Mouse (Mus musculus) colon, adult 2 months (tissue): ENCODE measurements around the gene Treh. TPM values are rescaled to one million over a fixed set of nuclear protein-coding genes. Genes with fewer than 3 reads are reported as not detected.

ENCODE experiments used
- polyA plus RNA-seq: library from polyadenylated mRNA; depleted of rRNA; stranded (reverse); fragments of >200 nt; gene quantifications from 2 replicates; pipeline ENCODE4 v1.2.3, GENCODE M21; 2012; rRNA removed

Gene Treh
- polyA plus RNA-seq: 0.19 and 0.20 TPM in 2 replicates

GRCm38 (mm10) chr9:44673005-44673404, at the start of gene Treh:
Gene Treh (plus strand): TSS chr9:44673233.

GRCm38 (mm10) chr9:44734524-44735494, 61.8 kb downstream of the Treh start, which contains the start of gene Phldb1:
Gene Phldb1 (minus strand): TSS chr9:44735198.

Other genes with a start within 250 kb of the Treh start
- gene Foxr1, start 232.1 kb upstream of the Treh start, polyA plus RNA-seq: not detected in 2 replicates
- gene Upk2, start 218.3 kb upstream of the Treh start, polyA plus RNA-seq: 0.21 TPM in 1 of 2 replicates, not detected in the other
- gene Bcl9l, start 190.4 kb upstream of the Treh start, polyA plus RNA-seq: 23.6 and 37.6 TPM in 2 replicates
- 3.2 and 3.3 TPM in 2 replicates for gene Cxcr5, start 111.4 kb upstream of the Treh start, polyA plus RNA-seq
- 11.9 and 13.1 TPM in 2 replicates for gene Ddx6, start 68.3 kb upstream of the Treh start, polyA plus RNA-seq
- gene Phldb1, start 62.0 kb downstream of the Treh start, polyA plus RNA-seq: 127 and 138 TPM in 2 replicates
- gene Arcn1, start 94.6 kb downstream of the Treh start, polyA plus RNA-seq: 33.1 and 37.6 TPM in 2 replicates
- 26.7 and 30.0 TPM in 2 replicates for gene Ift46, start 94.7 kb downstream of the Treh start, polyA plus RNA-seq
- 8.8 and 9.7 TPM in 2 replicates for gene Tmem25, start 126.1 kb downstream of the Treh start, polyA plus RNA-seq
- gene Ttc36, start 129.8 kb downstream of the Treh start, polyA plus RNA-seq: 7.1 and 7.5 TPM in 2 replicates
- 10.3 and 14.7 TPM in 2 replicates for gene Kmt2a, start 208.1 kb downstream of the Treh start, polyA plus RNA-seq
- gene Atp5l, start 247.5 kb downstream of the Treh start, polyA plus RNA-seq: 165 and 211 TPM in 2 replicates